Mouse (Mus musculus) hindbrain, embryonic 12.5 days (tissue): Measurements from ENCODE around the gene Crat. TPM values are rescaled to one million over a fixed set of nuclear protein-coding genes. Genes with fewer than 3 reads are reported as not detected.

Experiments
- ATAC-seq: fragments of 200-750 bp; cut with Nextera tagmentation; 2 replicates; pipeline ENCODE4 v1.8.0; 2017; ENCODE audit warnings: moderate TSS enrichment; ENCODE audit not compliant: low FRiP score
- H3K27ac ChIP-seq: fragments of 300-500 bp; sonication (generic); 2 replicates; pipeline ENCODE4 v1.5.1; 2016; ENCODE audit warnings: mild to moderate bottlenecking
- H3K27me3 ChIP-seq: fragments of 300-500 bp; sonication (generic); 2 replicates; pipeline ENCODE4 v1.6.1; 2016; ENCODE audit warnings: mild to moderate bottlenecking
- H3K36me3 ChIP-seq: fragments of 300-500 bp; sonication (generic); 2 replicates; pipeline ENCODE4 v1.6.1; 2016; ENCODE audit warnings: mild to moderate bottlenecking
- H3K4me1 ChIP-seq: fragments of 300-500 bp; sonication (generic); 2 replicates; pipeline ENCODE4 v1.6.1; 2016
- H3K4me2 ChIP-seq: fragments of 300-500 bp; sonication (generic); replicated peaks from 2 replicates; pipeline ENCODE4 v1.6.1; 2016; ENCODE audit warnings: mild to moderate bottlenecking
- H3K4me3 ChIP-seq: fragments of 300-500 bp; sonication (generic); 2 replicates; pipeline ENCODE4 v1.5.1; 2016; ENCODE audit warnings: mild to moderate bottlenecking
- H3K9ac ChIP-seq: fragments of 300-500 bp; sonication (generic); 2 replicates; pipeline ENCODE4 v1.6.1; 2016; ENCODE audit warnings: mild to moderate bottlenecking, moderate library complexity
- H3K9me3 ChIP-seq: fragments of 300-500 bp; sonication (generic); replicated peaks from 2 replicates; pipeline ENCODE4 v1.6.1; 2016; ENCODE audit warnings: mild to moderate bottlenecking
- WGBS: fragments of 180-500 bp; shearing (Covaris S2); methylation state at CpG from one replicate; pipeline ENCODE4 v1.1.7; 2016; 5-methylcytosine and 5-hydroxymethylcytosine counted together
- polyA plus RNA-seq: library from polyadenylated mRNA; unstranded; fragments of >200 nt; fragmentation: Nextera tagmentation; extraction: Ambion mirVana; gene quantifications from 2 replicates; pipeline ENCODE4 v1.2.1, GENCODE M21; 2016

Gene Crat
- polyA plus RNA-seq, 1 experiment from 2014 or later, result 23.9 TPM

GRCm38 (mm10) chr2:30379307-30379706 lies 36.3 kb downstream of the Crat start:
- no peak overlapping the region for H3K4me3 ChIP-seq
- H3K9me3 ChIP-seq, result no peaks in the 10 kb centered on the region
- no peaks in the 10 kb centered on the region for H3K4me1 ChIP-seq
- no peak overlapping the region for H3K4me2 ChIP-seq
- no peak overlapping the region for H3K27ac ChIP-seq
- H3K36me3 ChIP-seq, result peaks cover 93% of the 10 kb centered on the region
- no peaks in the 10 kb centered on the region for H3K27me3 ChIP-seq
- 95% methylated on average over 7 of the region's 7 CpGs for WGBS
- no peak for ATAC-seq
- H3K9ac ChIP-seq, result no peak overlapping the region

- H3K9ac ChIP-seq, result no peak overlapping the region
- 88% methylated on average over 5 of the region's 5 CpGs for WGBS
- H3K36me3 ChIP-seq, result peaks cover 92% of the 10 kb centered on the region
- no peak overlapping the region for H3K4me2 ChIP-seq
- H3K27ac ChIP-seq, result no peak overlapping the region
- no peaks in the 10 kb centered on the region for H3K4me1 ChIP-seq
- no peak for ATAC-seq
- H3K27me3 ChIP-seq, result no peaks in the 10 kb centered on the region
- no peak overlapping the region for H3K4me3 ChIP-seq
- H3K9me3 ChIP-seq, result no peaks in the 10 kb centered on the region
These were observed 37.9 kb downstream of the Crat start for GRCm38 (mm10) chr2:30377721-30378120.

DNA sequence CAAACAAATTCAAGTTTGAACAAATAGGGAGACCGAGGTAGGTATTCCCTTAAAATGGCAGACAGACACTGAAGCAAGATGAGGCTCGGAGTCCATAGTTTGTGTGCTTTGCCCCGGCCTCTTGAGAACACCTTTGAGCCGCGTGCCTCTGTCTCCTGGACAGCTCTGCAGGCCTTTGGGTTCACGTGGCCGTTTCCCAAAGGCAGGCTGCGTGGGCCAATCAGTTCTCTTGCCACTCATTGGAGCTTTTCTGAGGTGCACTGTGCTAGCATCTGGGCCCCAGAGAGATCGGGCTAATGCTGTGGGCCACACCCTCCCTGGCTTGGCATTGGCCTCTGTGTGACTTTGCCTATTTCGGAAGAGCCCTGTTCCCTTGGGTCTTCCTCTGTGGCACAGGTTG lies 39.7 kb downstream of the Crat start:
- no peak overlapping the region for H3K9ac ChIP-seq
- H3K27ac ChIP-seq, result no peak overlapping the region
- 97% methylated on average over 10 of the region's 10 CpGs for WGBS
- peaks cover 92% of the 10 kb centered on the region for H3K36me3 ChIP-seq
- H3K4me2 ChIP-seq, result no peak overlapping the region
- ATAC-seq, result no peak
- H3K27me3 ChIP-seq, result no peaks in the 10 kb centered on the region
- H3K4me1 ChIP-seq, result no peaks in the 10 kb centered on the region
- no peaks in the 10 kb centered on the region for H3K9me3 ChIP-seq
- no peak overlapping the region for H3K4me3 ChIP-seq

- Histone ChIP-seq H3K4me3 (no peak overlapping the region), H3K27me3 (no peaks in the 10 kb centered on the region), H3K36me3 (peaks cover 92% of the 10 kb centered on the region), H3K9ac (no peak overlapping the region), H3K27ac (no peak overlapping the region), H3K4me1 (no peaks in the 10 kb centered on the region), H3K9me3 (no peaks in the 10 kb centered on the region), H3K4me2 (no peak overlapping the region)
- 97% methylated on average over 5 of the region's 5 CpGs for WGBS
- ATAC-seq, result no peak
These were observed 42.9 kb downstream of the Crat start for GRCm38 (mm10) chr2:30372726-30373125.

DNA sequence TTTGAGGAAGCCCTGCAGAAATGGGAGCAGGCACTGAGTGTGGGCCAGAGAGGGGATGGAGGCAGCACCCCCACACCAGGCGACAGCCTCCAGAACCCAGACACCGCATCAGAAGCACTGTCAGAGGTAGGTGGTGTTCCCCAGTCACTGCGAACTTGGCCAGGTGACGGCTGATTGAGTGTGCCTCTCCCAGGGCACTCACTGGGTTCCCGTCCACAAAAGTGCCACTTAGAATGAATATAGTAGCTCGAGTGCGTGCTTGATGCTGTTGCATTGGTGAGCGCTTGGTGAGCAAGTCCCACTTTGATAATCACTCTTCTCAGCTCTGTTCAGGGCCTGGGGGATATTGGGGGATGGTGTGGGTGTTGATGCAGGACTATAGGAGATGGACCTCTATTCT lies 44.1 kb downstream of the Crat start:
- Histone ChIP-seq H3K27me3 (no peaks in the 10 kb centered on the region), H3K4me2 (no peak overlapping the region), H3K9me3 (no peaks in the 10 kb centered on the region), H3K27ac (no peak overlapping the region), H3K9ac (no peak overlapping the region), H3K36me3 (peaks cover 90% of the 10 kb centered on the region), H3K4me1 (no peaks in the 10 kb centered on the region), H3K4me3 (no peak overlapping the region)
- WGBS, result 96% methylated on average over 8 of the region's 8 CpGs
- no peak for ATAC-seq

GRCm38 (mm10) chr2:30366203-30366602 lies 49.4 kb downstream of the Crat start:
- peaks cover 14% of the 10 kb centered on the region for H3K4me1 ChIP-seq
- H3K9ac ChIP-seq, result no peak overlapping the region
- H3K36me3 ChIP-seq, result peaks cover 45% of the 10 kb centered on the region
- H3K9me3 ChIP-seq, result no peaks in the 10 kb centered on the region
- H3K27me3 ChIP-seq, result no peaks in the 10 kb centered on the region
- WGBS, result 81% methylated on average over 5 of the region's 5 CpGs
- no peak for ATAC-seq
- H3K4me2 ChIP-seq, result no peak overlapping the region
- H3K4me3 ChIP-seq, result no peak overlapping the region
- no peak overlapping the region for H3K27ac ChIP-seq

GRCm38 (mm10) chr2:30365281-30366069 lies 50.1 kb downstream of the Crat start:
- peak overlapping the region; percentile 90 for H3K9ac ChIP-seq
- H3K4me2 ChIP-seq, result peak overlapping the region; percentile 98
- no peaks in the 10 kb centered on the region for H3K27me3 ChIP-seq
- H3K4me1 ChIP-seq, result peaks cover 14% of the 10 kb centered on the region
- H3K27ac ChIP-seq, result no peak overlapping the region
- no peaks in the 10 kb centered on the region for H3K9me3 ChIP-seq
- WGBS, result 84% methylated on average over 2 of the region's 2 CpGs
- peak overlapping the region; percentile 89 for H3K4me3 ChIP-seq
- ATAC-seq, result no peak
- H3K36me3 ChIP-seq, result peaks cover 38% of the 10 kb centered on the region

- peaks cover 23% of the 10 kb centered on the region for H3K36me3 ChIP-seq
- H3K4me2 ChIP-seq, result peak within 1 kb of the TSS; percentile 98
- H3K27me3 ChIP-seq, result no peaks in the 10 kb centered on the region
- WGBS, result 1% methylated on average over 54 of the region's 54 CpGs
- peak within 1 kb of the TSS; percentile 90 for H3K9ac ChIP-seq
- peak within 1 kb of the TSS; percentile 84 for H3K27ac ChIP-seq
- peaks cover 14% of the 10 kb centered on the region for H3K4me1 ChIP-seq
- no peaks in the 10 kb centered on the region for H3K9me3 ChIP-seq
- ATAC-seq, result peak; percentile 99
- H3K4me3 ChIP-seq, result peak within 1 kb of the TSS; percentile 89
These were observed 51.6 kb downstream of the Crat start, which contains the start of gene Miga2 for GRCm38 (mm10) chr2:30363773-30364650. Gene Miga2 (plus strand): TSS chr2:30364233.

- peaks cover 11% of the 10 kb centered on the region for H3K36me3 ChIP-seq
- H3K4me3 ChIP-seq, result no peak overlapping the region
- H3K9me3 ChIP-seq, result no peaks in the 10 kb centered on the region
- no peak overlapping the region for H3K9ac ChIP-seq
- WGBS, result 76% methylated on average over 5 of the region's 5 CpGs
- H3K4me2 ChIP-seq, result no peak overlapping the region
- peaks cover 23% of the 10 kb centered on the region for H3K4me1 ChIP-seq
- no peak overlapping the region for H3K27ac ChIP-seq
- no peaks in the 10 kb centered on the region for H3K27me3 ChIP-seq
- ATAC-seq, result no peak
These were observed 52.7 kb downstream of the Crat start for GRCm38 (mm10) chr2:30362865-30363264.

- H3K36me3 ChIP-seq, result no peaks in the 10 kb centered on the region
- H3K9ac ChIP-seq, result no peak overlapping the region
- peaks cover 40% of the 10 kb centered on the region for H3K4me1 ChIP-seq
- no peak for ATAC-seq
- no peaks in the 10 kb centered on the region for H3K9me3 ChIP-seq
- no peaks in the 10 kb centered on the region for H3K27me3 ChIP-seq
- WGBS, result 51% methylated on average over 10 of the region's 10 CpGs
- no peak overlapping the region for H3K27ac ChIP-seq
- no peak overlapping the region for H3K4me3 ChIP-seq
- no peak overlapping the region for H3K4me2 ChIP-seq
These were observed 55.0 kb downstream of the Crat start for GRCm38 (mm10) chr2:30360626-30361025.

DNA sequence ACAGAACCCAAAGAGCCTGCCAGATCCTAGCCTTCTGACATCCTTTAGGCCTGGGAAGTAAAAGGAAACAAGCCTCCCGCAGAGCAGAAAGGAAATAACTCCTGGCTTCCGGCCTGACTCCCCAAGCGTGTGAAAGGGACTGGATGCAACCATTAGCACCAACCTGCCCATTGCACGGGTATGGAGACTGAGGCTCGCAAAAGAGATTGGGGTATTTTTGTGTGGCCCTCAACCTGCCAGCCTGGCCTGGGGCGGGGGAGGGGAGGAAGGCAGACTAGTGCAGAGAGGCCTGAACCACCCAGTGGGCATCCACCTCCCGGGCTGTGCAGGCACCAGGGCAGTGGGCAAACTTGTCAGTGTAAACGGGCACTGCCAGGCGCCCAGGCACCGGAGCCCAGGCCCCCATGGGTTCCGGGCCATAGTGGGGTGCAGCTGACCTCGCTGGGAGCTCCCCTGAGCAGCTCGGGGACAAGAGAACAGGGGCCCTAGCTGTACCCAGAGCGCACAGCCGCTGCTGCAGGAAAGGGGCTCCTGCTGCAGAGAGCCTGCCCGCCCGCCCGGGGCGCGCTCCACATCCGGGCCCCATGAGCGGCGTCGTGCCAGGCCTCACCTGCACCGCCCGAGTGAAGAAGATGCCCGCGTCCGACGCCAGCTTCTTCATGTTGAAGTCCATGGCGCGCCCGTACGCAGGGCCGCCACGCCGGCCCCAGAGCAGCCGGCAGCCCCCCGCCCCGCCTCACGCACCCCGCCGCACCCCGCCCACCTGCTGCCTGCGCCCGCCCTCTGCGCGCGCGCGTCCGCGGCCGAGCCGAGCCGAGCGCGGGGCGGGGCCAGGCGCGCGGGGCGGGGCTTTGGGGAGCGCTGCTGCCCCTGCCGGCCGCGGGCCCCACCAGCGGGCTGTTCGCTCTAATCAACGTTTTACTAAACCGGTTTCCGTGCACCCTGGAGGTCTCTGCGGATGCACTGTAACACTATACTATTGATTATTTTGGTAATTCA lies 56.8 kb downstream of the Crat start, which contains the start of gene Sh3glb2:
Gene Sh3glb2 (minus strand): TSS at position 805 of the 999 bp plus-strand sequence.
- H3K4me2 ChIP-seq, result peak within 1 kb of the TSS; percentile 78
- H3K4me3 ChIP-seq, result peak within 1 kb of the TSS; percentile 51
- H3K4me1 ChIP-seq, result peaks cover 28% of the 10 kb centered on the region
- no peaks in the 10 kb centered on the region for H3K27me3 ChIP-seq
- H3K27ac ChIP-seq, result peak within 1 kb of the TSS; percentile 69; the same call in 1 of the 2 replicates
- 2% methylated on average over 69 of the region's 73 CpGs for WGBS
- peaks cover 13% of the 10 kb centered on the region for H3K36me3 ChIP-seq
- peak within 1 kb of the TSS; percentile 80 for H3K9ac ChIP-seq
- H3K9me3 ChIP-seq, result no peaks in the 10 kb centered on the region
- ATAC-seq, result peak; percentile 73
